Mouse (Mus musculus): ENCODE data around the gene Arf3. TPM values are rescaled to one million over a fixed set of nuclear protein-coding genes. Genes with fewer than 3 reads are reported as not detected.

Gene Arf3
- total and polyA plus RNA-seq, 3 experiments = 37.4 to 239 (median 140) TPM

- no peak for DNase-seq (ENCODE audit: low read depth, low spot score)
- Histone ChIP-seq H3K79me2 (ENCODE audit: control insufficient read depth, insufficient read depth, low read length, poor library complexity) (no peaks in the 10 kb centered on the region), H3K27me3 (ENCODE audit: control insufficient read depth in 1 of 2, insufficient read depth in 2 of 2, low read length in 2 of 2) (no peaks in the 10 kb centered on the region), H3K4me1 (ENCODE audit: control insufficient read depth in 1 of 2, insufficient read depth in 2 of 2, low read length in 2 of 2) (no peaks in the 10 kb centered on the region; a peak in 1 of 4 replicates), H3K36me3 (ENCODE audit: control insufficient read depth in 1 of 2, insufficient read depth in 2 of 2, low read length in 2 of 2) (no peaks in the 10 kb centered on the region), H3K9me3 (replicated peaks; ENCODE audit: insufficient read depth, low read length) (no peaks in the 10 kb centered on the region), H3K9ac (ENCODE audit: control insufficient read depth, low read depth, low read length, poor library complexity, severe bottlenecking) (no peak overlapping the region), H3K27ac (ENCODE audit: control insufficient read depth, low read depth, low read length) (no peak overlapping the region), H3K4me3 (ENCODE audit: control insufficient read depth in 1 of 2, insufficient read depth in 1 of 2, low read depth in 2 of 2, low read length in 2 of 2) (no peak overlapping the region)
- TF ChIP-seq CTCF (IDR thresholded peaks at IDR 0.05 in 2 of 3, conservative IDR thresholded peaks at IDR 0.05 in 1 of 3; ENCODE audit: control insufficient read depth in 1 of 3, insufficient read depth in 1 of 3, low read depth in 2 of 3, low read length in 3 of 3, poor library complexity in 1 of 3, severe bottlenecking in 1 of 3) (peak in 2 of 3 experiments; percentile 24; a peak in 3 of 6 replicates), SMC3 (IDR thresholded peaks at IDR 0.05; ENCODE audit: low read depth, low read length) (no peak), ZNF384 (IDR thresholded peaks at IDR 0.05; ENCODE audit: low read depth, low read length) (no peak), RAD21 (IDR thresholded peaks at IDR 0.05; ENCODE audit: low read depth, low read length) (no peak), NELFE (IDR thresholded peaks at IDR 0.05; ENCODE audit: low read depth, low read length) (no peak)
These were observed 17.6 kb upstream of the Arf3 start for GRCm38 (mm10) chr15:98780573-98780972.

DNA sequence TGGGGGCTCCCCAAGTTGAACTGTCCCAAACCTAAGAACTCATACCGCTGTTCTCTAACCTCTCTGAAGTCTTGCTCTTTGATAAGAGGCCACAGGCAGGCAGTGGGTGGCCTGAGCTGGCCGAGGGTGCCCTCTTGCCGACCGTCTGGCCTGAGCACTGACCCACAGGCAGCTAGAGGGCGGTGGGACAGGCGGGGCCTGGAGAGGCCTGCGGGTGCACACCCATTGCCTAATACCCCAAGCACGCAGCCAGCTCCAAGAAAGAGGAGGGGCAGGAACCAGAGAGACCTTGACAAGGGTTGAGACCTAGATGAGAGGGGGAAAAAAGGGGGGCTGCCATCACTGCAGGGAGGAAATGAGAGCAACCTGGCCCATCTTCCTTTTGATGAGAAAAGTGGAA lies 17.1 kb upstream of the Arf3 start:
- no peaks in the 10 kb centered on the region for H3K27me3 ChIP-seq (ENCODE audit: control insufficient read depth in 1 of 2, insufficient read depth in 2 of 2, low read length in 2 of 2)
- no peaks in the 10 kb centered on the region for H3K36me3 ChIP-seq (ENCODE audit: control insufficient read depth in 1 of 2, insufficient read depth in 2 of 2, low read length in 2 of 2)
- no peak overlapping the region for H3K27ac ChIP-seq (ENCODE audit: control insufficient read depth, low read depth, low read length)
- H3K9me3 ChIP-seq (replicated peaks; ENCODE audit: insufficient read depth, low read length) = no peaks in the 10 kb centered on the region
- H3K79me2 ChIP-seq (ENCODE audit: control insufficient read depth, insufficient read depth, low read length, poor library complexity) = no peaks in the 10 kb centered on the region
- DNase-seq (ENCODE audit: low read depth, low spot score) = no peak
- no peaks in the 10 kb centered on the region; a peak in 1 of 4 replicates for H3K4me1 ChIP-seq (ENCODE audit: control insufficient read depth in 1 of 2, insufficient read depth in 2 of 2, low read length in 2 of 2)
- TF ChIP-seq EP300 (IDR thresholded peaks at IDR 0.05; ENCODE audit: low read depth in 1 of 2, low read length in 2 of 2) (no peak), TAL1 (IDR thresholded peaks at IDR 0.05; ENCODE audit: low read length) (no peak), KAT2A (conservative IDR thresholded peaks at IDR 0.05; ENCODE audit: low read depth, low read length) (no peak)
- H3K9ac ChIP-seq (ENCODE audit: control insufficient read depth, low read depth, low read length, poor library complexity, severe bottlenecking) = no peak overlapping the region
- no peak overlapping the region for H3K4me3 ChIP-seq (ENCODE audit: control insufficient read depth in 1 of 2, insufficient read depth in 1 of 2, low read depth in 2 of 2, low read length in 2 of 2)

DNA sequence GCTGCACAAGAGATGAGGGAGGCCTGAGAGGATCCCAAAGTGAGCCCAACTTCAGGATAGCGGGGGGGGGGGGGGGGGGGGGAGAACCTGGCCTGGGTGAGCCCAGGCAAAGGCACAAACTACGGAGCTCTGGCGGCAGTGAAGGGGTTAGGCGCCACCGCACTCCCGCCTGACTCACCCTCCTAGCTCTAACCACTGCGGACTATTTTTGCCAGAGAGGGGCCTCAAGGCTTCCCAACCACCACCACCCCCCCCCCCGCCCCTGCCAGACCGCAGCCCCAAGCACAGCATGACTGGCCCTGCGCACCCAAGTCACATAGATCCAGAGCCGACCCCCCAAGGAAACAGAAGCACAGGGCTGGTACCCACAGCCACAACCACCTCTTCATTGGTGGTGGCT lies 15.8 kb upstream of the Arf3 start:
- no peak for DNase-seq (ENCODE audit: low read depth, low spot score)
- no peaks in the 10 kb centered on the region for H3K9me3 ChIP-seq (replicated peaks; ENCODE audit: insufficient read depth, low read length)
- H3K4me1 ChIP-seq (ENCODE audit: control insufficient read depth in 1 of 2, insufficient read depth in 2 of 2, low read length in 2 of 2) = no peaks in the 10 kb centered on the region; a peak in 1 of 4 replicates
- H3K27me3 ChIP-seq (ENCODE audit: control insufficient read depth in 1 of 2, insufficient read depth in 2 of 2, low read length in 2 of 2) = no peaks in the 10 kb centered on the region
- no peaks in the 10 kb centered on the region for H3K79me2 ChIP-seq (ENCODE audit: control insufficient read depth, insufficient read depth, low read length, poor library complexity)
- H3K27ac ChIP-seq (ENCODE audit: control insufficient read depth, low read depth, low read length) = no peak overlapping the region
- TF ChIP-seq SMC3 (IDR thresholded peaks at IDR 0.05; ENCODE audit: low read depth, low read length) (no peak), MYB (IDR thresholded peaks at IDR 0.05; ENCODE audit: low read depth, low read length) (no peak), POLR2AphosphoS5 (IDR thresholded peaks at IDR 0.05; ENCODE audit: borderline replicate concordance, low read depth, low read length) (no peak), GABPA (IDR thresholded peaks at IDR 0.05; ENCODE audit: low read depth, low read length) (no peak), UBTF (IDR thresholded peaks at IDR 0.05; ENCODE audit: borderline replicate concordance, insufficient read depth, low read depth, low read length) (no peak), E2F4 (IDR thresholded peaks at IDR 0.05; ENCODE audit: borderline replicate concordance, low read depth, low read length) (no peak), TAL1 (IDR thresholded peaks at IDR 0.05; ENCODE audit: low read length) (no peak)
- no peak overlapping the region for H3K4me3 ChIP-seq (ENCODE audit: control insufficient read depth in 1 of 2, insufficient read depth in 1 of 2, low read depth in 2 of 2, low read length in 2 of 2)
- no peak overlapping the region for H3K9ac ChIP-seq (ENCODE audit: control insufficient read depth, low read depth, low read length, poor library complexity, severe bottlenecking)
- no peaks in the 10 kb centered on the region for H3K36me3 ChIP-seq (ENCODE audit: control insufficient read depth in 1 of 2, insufficient read depth in 2 of 2, low read length in 2 of 2)

All from MEL (cell line).